8 mouse cellular contexts compared by ENCODE assay signal in genomic region chr17:45594881-45595735, GRCm38 (mm10). TPM values are rescaled to one million over a fixed set of nuclear protein-coding genes. Genes with fewer than 3 reads are reported as not detected.
DNase-seq lines count a peak whose midpoint lies in the region; ATAC-seq and TF ChIP-seq lines count a peak whose summit lies in the region.

No protein-coding gene starts in this region.

- no peak for TF ChIP-seq CTCF in left cerebral cortex, adult 2 months (IDR thresholded peaks at IDR 0.05)

- no peaks in the 10 kb centered on the region for H3K9me3 ChIP-seq in forebrain, embryonic 16.5 days (ENCODE audit: control insufficient read depth, low read length)
- H3K9me3 ChIP-seq in hindbrain, embryonic 11.5 days (ENCODE audit: control insufficient read depth, low read length): no peaks in the 10 kb centered on the region
- no peaks in the 10 kb centered on the region for H3K9me3 ChIP-seq in limb, embryonic 14.5 days (ENCODE audit: control insufficient read depth, low read length)
- H3K9me3 ChIP-seq in midbrain, embryonic 13.5 days: no peaks in the 10 kb centered on the region

- H3K36me3 ChIP-seq in forebrain, embryonic 16.5 days (ENCODE audit: control insufficient read depth, insufficient read depth): no peaks in the 10 kb centered on the region
- no peaks in the 10 kb centered on the region for H3K36me3 ChIP-seq in hindbrain, embryonic 11.5 days (ENCODE audit: control insufficient read depth, insufficient read depth, low read length)
- H3K36me3 ChIP-seq in limb, embryonic 14.5 days (ENCODE audit: control insufficient read depth, insufficient read depth, low read length): no peaks in the 10 kb centered on the region
- H3K36me3 ChIP-seq in midbrain, embryonic 13.5 days: no peaks in the 10 kb centered on the region

- WGBS in forebrain, embryonic 16.5 days: under 1% methylated on average over 55 of the region's 58 CpGs
- WGBS in hindbrain, embryonic 11.5 days: under 1% methylated on average over 56 of the region's 58 CpGs
- 3% methylated on average over 52 of the region's 58 CpGs for WGBS in limb, embryonic 14.5 days
- WGBS in midbrain, embryonic 13.5 days: under 1% methylated on average over 58 of the region's 58 CpGs

- H3K27me3 ChIP-seq in forebrain, embryonic 16.5 days (replicated peaks; ENCODE audit: control insufficient read depth, insufficient read depth, low read length): peaks cover 1% of the 10 kb centered on the region; the same call in 1 of the 2 replicates
- H3K27me3 ChIP-seq in hindbrain, embryonic 11.5 days (ENCODE audit: control insufficient read depth, insufficient read depth, low read length): peaks cover 4% of the 10 kb centered on the region; the same call in 1 of the 2 replicates
- H3K27me3 ChIP-seq in limb, embryonic 14.5 days (ENCODE audit: control insufficient read depth, insufficient read depth, low read length): 0 out of 2 replicates have a peak, but pooled peaks cover 2% of the 10 kb centered on the region
- peaks cover 47% of the 10 kb centered on the region for H3K27me3 ChIP-seq in midbrain, embryonic 13.5 days

- H3K27ac ChIP-seq in left cerebral cortex, adult 2 months: peak overlapping the region; percentile 54
- no peak overlapping the region for H3K27ac ChIP-seq in forebrain, embryonic 16.5 days (ENCODE audit: low read length)
- H3K27ac ChIP-seq in hindbrain, embryonic 11.5 days (ENCODE audit: low read depth, low read length): no peak overlapping the region
- no peak overlapping the region for H3K27ac ChIP-seq in limb, embryonic 14.5 days (replicated peaks; ENCODE audit: low read depth, low read length)
- H3K27ac ChIP-seq in midbrain, embryonic 13.5 days: no peak overlapping the region

- peak; percentile 51 to 61 for DNase-seq in left cerebral cortex, adult 2 months (ENCODE audit: extremely low spot score in 1 of 2, low spot score in 2 of 2)
- DNase-seq in left cerebral cortex, adult 9 months (ENCODE audit: low spot score in 2 of 2): no peak
- peak; percentile 76 for DNase-seq in cerebellum, adult 8-10 months
- DNase-seq in hindbrain, embryonic 11.5 days (ENCODE audit: low spot score): peak; percentile 77
- peak; percentile 63 for DNase-seq in limb, embryonic 14.5 days (ENCODE audit: low spot score)
- peak; percentile 85 to 91 for DNase-seq in spleen, postnatal 4 days (ENCODE audit: low spot score in 2 of 2)

- 0 out of 2 replicates have a peak, but pooled peaks have one; percentile 24 for TF ChIP-seq POLR2A in limb, embryonic 14.5 days (IDR thresholded peaks at IDR 0.05; ENCODE audit: borderline replicate concordance, extremely low read depth, insufficient read depth, insufficient read length)

- H3K4me2 ChIP-seq in forebrain, embryonic 16.5 days (ENCODE audit: low read length): peak overlapping the region; percentile 95
- peak overlapping the region; percentile 98 for H3K4me2 ChIP-seq in hindbrain, embryonic 11.5 days (replicated peaks; ENCODE audit: low read depth, low read length)
- peak overlapping the region; percentile 88 for H3K4me2 ChIP-seq in limb, embryonic 14.5 days (replicated peaks; ENCODE audit: low read depth, low read length, severe bottlenecking)
- H3K4me2 ChIP-seq in midbrain, embryonic 13.5 days (replicated peaks): peak overlapping the region; percentile 78

- H3K9ac ChIP-seq in forebrain, embryonic 16.5 days (replicated peaks; ENCODE audit: low read depth, low read length): peak overlapping the region; percentile 79
- peak overlapping the region; percentile 65 for H3K9ac ChIP-seq in hindbrain, embryonic 11.5 days (ENCODE audit: low read depth, low read length)
- peak overlapping the region; percentile 55 for H3K9ac ChIP-seq in limb, embryonic 14.5 days (ENCODE audit: low read depth, low read length, severe bottlenecking)
- peak overlapping the region; percentile 60 for H3K9ac ChIP-seq in midbrain, embryonic 13.5 days (replicated peaks)

- intact Hi-C loops in left cerebral cortex, adult 2 months (cut with DNase I): no loop called here

- H3K4me1 ChIP-seq in forebrain, embryonic 16.5 days (replicated peaks; ENCODE audit: control insufficient read depth, insufficient read depth, low read length): peaks cover 56% of the 10 kb centered on the region
- H3K4me1 ChIP-seq in hindbrain, embryonic 11.5 days (replicated peaks; ENCODE audit: control insufficient read depth, insufficient read depth, low read length): peaks cover 14% of the 10 kb centered on the region
- H3K4me1 ChIP-seq in limb, embryonic 14.5 days (ENCODE audit: control insufficient read depth, insufficient read depth, low read length): peaks cover 48% of the 10 kb centered on the region
- H3K4me1 ChIP-seq in midbrain, embryonic 13.5 days (replicated peaks): peaks cover 61% of the 10 kb centered on the region

- peak overlapping the region; percentile 50 for H3K4me3 ChIP-seq in left cerebral cortex, adult 2 months
- peak overlapping the region; percentile 63 for H3K4me3 ChIP-seq in forebrain, embryonic 16.5 days (replicated peaks; ENCODE audit: low read length)
- peak overlapping the region; percentile 54 for H3K4me3 ChIP-seq in hindbrain, embryonic 11.5 days (ENCODE audit: low read depth, low read length)
- H3K4me3 ChIP-seq in limb, embryonic 14.5 days (replicated peaks; ENCODE audit: low read length): peak overlapping the region; percentile 47
- peak overlapping the region; percentile 44 for H3K4me3 ChIP-seq in midbrain, embryonic 13.5 days (replicated peaks)

- peak; percentile 81 for ATAC-seq in forebrain, embryonic 16.5 days
- peak; percentile 76 for ATAC-seq in hindbrain, embryonic 11.5 days (ENCODE audit: low FRiP score)
- peak; percentile 82 for ATAC-seq in limb, embryonic 14.5 days (ENCODE audit: low FRiP score, low read depth)
- ATAC-seq in midbrain, embryonic 13.5 days: peak; percentile 58

RNA-seq across cellular contexts. Expression of gene Slc29a1, which starts 4.3 kb away (rescaled TPM):
- total RNA-seq in left cerebral cortex, adult 2 months (2021): 10 to 100 TPM; 19.7 to 23.6 TPM
- 79.7 and 85.1 TPM in 2 replicates for polyA plus RNA-seq in forebrain, embryonic 16.5 days (2015; fragmentation: Nextera tagmentation; extraction: Ambion mirVana)
- polyA plus RNA-seq in hindbrain, embryonic 11.5 days (2014; fragmentation: Nextera tagmentation; extraction: Ambion mirVana): 48.0 and 50.8 TPM in 2 replicates
- 122 and 157 TPM in 2 replicates for polyA plus RNA-seq in limb, embryonic 14.5 days (2012; rRNA removed)
- polyA plus RNA-seq in limb, embryonic 14.5 days (2014; fragmentation: Nextera tagmentation; extraction: Ambion mirVana): 94.5 and 103 TPM in 2 replicates
- polyA plus RNA-seq in midbrain, embryonic 13.5 days (2015; fragmentation: Nextera tagmentation; extraction: Ambion mirVana): 29.7 and 30.4 TPM in 2 replicates

RNA-seq across cellular contexts. Expression of gene Mymx, which starts 6.8 kb away (rescaled TPM):
- total RNA-seq in left cerebral cortex, adult 2 months (2021): not detected
- not detected in 2 replicates for polyA plus RNA-seq in forebrain, embryonic 16.5 days (2015; fragmentation: Nextera tagmentation; extraction: Ambion mirVana)
- polyA plus RNA-seq in hindbrain, embryonic 11.5 days (2014; fragmentation: Nextera tagmentation; extraction: Ambion mirVana): 1.1 and 1.8 TPM in 2 replicates
- 53.5 and 60.7 TPM in 2 replicates for polyA plus RNA-seq in limb, embryonic 14.5 days (2012; rRNA removed)
- 27.2 and 37.8 TPM in 2 replicates for polyA plus RNA-seq in limb, embryonic 14.5 days (2014; fragmentation: Nextera tagmentation; extraction: Ambion mirVana)
- polyA plus RNA-seq in midbrain, embryonic 13.5 days (2015; fragmentation: Nextera tagmentation; extraction: Ambion mirVana): not detected in 2 replicates

RNA-seq across cellular contexts. Expression of gene Hsp90ab1, which starts 22.0 kb away (rescaled TPM):
- 1,000 to 10,000 TPM; 1,492 to 1,507 TPM for total RNA-seq in left cerebral cortex, adult 2 months (2021)
- polyA plus RNA-seq in forebrain, embryonic 16.5 days (2015; fragmentation: Nextera tagmentation; extraction: Ambion mirVana): 1,528 and 1,563 TPM in 2 replicates
- polyA plus RNA-seq in hindbrain, embryonic 11.5 days (2014; fragmentation: Nextera tagmentation; extraction: Ambion mirVana): 1,644 and 1,674 TPM in 2 replicates
- 788 and 951 TPM in 2 replicates for polyA plus RNA-seq in limb, embryonic 14.5 days (2012; rRNA removed)
- 1,382 and 1,446 TPM in 2 replicates for polyA plus RNA-seq in limb, embryonic 14.5 days (2014; fragmentation: Nextera tagmentation; extraction: Ambion mirVana)
- 1,587 and 1,677 TPM in 2 replicates for polyA plus RNA-seq in midbrain, embryonic 13.5 days (2015; fragmentation: Nextera tagmentation; extraction: Ambion mirVana)

RNA-seq across cellular contexts. Expression of gene Slc35b2, which starts 31.4 kb away (rescaled TPM):
- 10 to 100 TPM; 21.5 to 26.3 TPM for total RNA-seq in left cerebral cortex, adult 2 months (2021)
- polyA plus RNA-seq in forebrain, embryonic 16.5 days (2015; fragmentation: Nextera tagmentation; extraction: Ambion mirVana): 91.5 and 93.3 TPM in 2 replicates
- polyA plus RNA-seq in hindbrain, embryonic 11.5 days (2014; fragmentation: Nextera tagmentation; extraction: Ambion mirVana): 89.9 and 91.5 TPM in 2 replicates
- polyA plus RNA-seq in limb, embryonic 14.5 days (2012; rRNA removed): 96.9 and 168 TPM in 2 replicates
- 128 and 138 TPM in 2 replicates for polyA plus RNA-seq in limb, embryonic 14.5 days (2014; fragmentation: Nextera tagmentation; extraction: Ambion mirVana)
- polyA plus RNA-seq in midbrain, embryonic 13.5 days (2015; fragmentation: Nextera tagmentation; extraction: Ambion mirVana): 89.2 and 95.3 TPM in 2 replicates

RNA-seq across cellular contexts. Expression of gene Nfkbie, which starts 39.6 kb away (rescaled TPM):
- total RNA-seq in left cerebral cortex, adult 2 months (2021): 1 to 10 TPM; 2.3 to 2.4 TPM
- polyA plus RNA-seq in forebrain, embryonic 16.5 days (2015; fragmentation: Nextera tagmentation; extraction: Ambion mirVana): 3.9 and 5.0 TPM in 2 replicates
- 5.6 and 9.0 TPM in 2 replicates for polyA plus RNA-seq in hindbrain, embryonic 11.5 days (2014; fragmentation: Nextera tagmentation; extraction: Ambion mirVana)
- 3.6 and 4.3 TPM in 2 replicates for polyA plus RNA-seq in limb, embryonic 14.5 days (2012; rRNA removed)
- polyA plus RNA-seq in limb, embryonic 14.5 days (2014; fragmentation: Nextera tagmentation; extraction: Ambion mirVana): 4.0 and 6.6 TPM in 2 replicates
- polyA plus RNA-seq in midbrain, embryonic 13.5 days (2015; fragmentation: Nextera tagmentation; extraction: Ambion mirVana): 5.2 and 7.1 TPM in 2 replicates

Comparison
In these comparisons a context has a peak if more than half of its experiments do, and no peak if none do; other contexts are left out.
1. DNase-seq: peak in left cerebral cortex, adult 2 months (2 of 2), cerebellum, adult 8-10 months (single experiment), hindbrain, embryonic 11.5 days (single experiment), limb, embryonic 14.5 days (single experiment) and spleen, postnatal 4 days (2 of 2); none in left cerebral cortex, adult 9 months (0 of 2).
2. RNA of gene Mymx, which starts 6.8 kb away (polyA plus RNA-seq): 27.2 to 60.7 TPM in limb, embryonic 14.5 days; 1.1 to 1.8 TPM in hindbrain, embryonic 11.5 days, not detected in forebrain, embryonic 16.5 days and not detected in midbrain, embryonic 13.5 days; every median in the first group is over 10 times any median in the second.
3. Peak in every context shown above with its lines, with median percentiles within 50 percentile points of each other: H3K4me3 ChIP-seq, ATAC-seq, H3K4me2 ChIP-seq and H3K9ac ChIP-seq.